Mouse (Mus musculus): ENCODE data around the gene Mrps6.

- TF ChIP-seq CTCF (conservative IDR thresholded peaks at IDR 0.05; ENCODE audit: insufficient read depth, insufficient read length, low read depth, low read length) (no peak), POLR2A (IDR thresholded peaks at IDR 0.05; ENCODE audit: low read depth, low read length) (no peak)
Observed at GRCm38 (mm10) chr16:92158021-92158455, 100.0 kb downstream of the Mrps6 start.
